Mouse (Mus musculus) brain, adult 2 months (tissue): ENCODE measurements around the gene Tango2.

ENCODE experiments used
- DNase-seq: peaks from one replicate; pipeline ENCODE4 v3.0.0; 2011; ENCODE audit warnings: low read depth, low spot score

The Tango2 gene

GRCm38 (mm10) chr16:18253866-18254265 is 94.0 kb downstream of the Tango2 start:
- no peak for DNase-seq

DNA sequence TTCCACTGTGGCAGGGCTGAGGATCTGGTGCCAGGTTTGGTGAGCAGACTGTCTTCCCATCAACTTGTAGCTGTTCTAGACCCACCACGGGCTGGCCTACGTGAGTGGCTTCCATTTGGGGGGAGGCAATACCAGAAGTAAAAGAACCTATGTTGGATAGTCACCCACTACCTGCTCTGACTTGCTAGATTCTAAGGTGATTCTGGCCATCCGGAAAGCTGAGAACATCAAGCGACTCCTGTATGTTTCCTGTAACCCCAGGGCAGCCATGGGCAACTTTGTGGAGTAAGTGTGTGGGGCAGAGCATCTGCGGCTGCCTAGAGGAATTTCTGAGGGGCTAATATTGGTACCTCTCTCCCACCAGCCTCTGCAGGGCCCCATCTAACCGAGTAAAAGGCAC is 95.2 kb downstream of the Tango2 start:
- DNase-seq: no peak

- no peak for DNase-seq
Measured at GRCm38 (mm10) chr16:18250828-18251790, 96.8 kb downstream of the Tango2 start.
